In genomic region chr10:93374690-93374994, GRCm38 (mm10) we compare ENCODE assay signal across 14 mouse cellular contexts.
DNase-seq lines count a peak whose midpoint lies in the region; ATAC-seq and TF ChIP-seq lines count a peak whose summit lies in the region.
"Had no signal": no experiment of that assay in that cellular context is flagged by ENCODE, and none has a peak within 500 bp of the region (broad histone marks: within the 10 kb centered on the region; RNA-seq: fewer than 3 reads in every experiment).

No protein-coding gene starts in this region.

- H3K9me3 ChIP-seq in hindbrain, embryonic 13.5 days: no peaks in the 10 kb centered on the region
- H3K9me3 ChIP-seq in hindbrain, embryonic 11.5 days (ENCODE audit: control insufficient read depth, low read length): no peaks in the 10 kb centered on the region
- no peaks in the 10 kb centered on the region for H3K9me3 ChIP-seq in lung, embryonic 16.5 days (ENCODE audit: control insufficient read depth, low read length)
- no peaks in the 10 kb centered on the region for H3K9me3 ChIP-seq in forebrain, embryonic 15.5 days
- H3K9me3 ChIP-seq in neural tube, embryonic 15.5 days (replicated peaks): no peaks in the 10 kb centered on the region
- H3K9me3 ChIP-seq: embryonic facial prominence, embryonic 12.5 days; limb, embryonic 10.5 days; liver, embryonic 15.5 days; midbrain, embryonic 12.5 days had no signal

- peak overlapping the region; percentile 84 for H3K27ac ChIP-seq in gastrocnemius, adult 2 months
- peak overlapping the region; percentile 35; the same call in 1 of the 2 replicates for H3K27ac ChIP-seq in hindbrain, embryonic 13.5 days
- no peak overlapping the region for H3K27ac ChIP-seq in hindbrain, embryonic 11.5 days (ENCODE audit: low read depth, low read length)
- peak overlapping the region; percentile 33 for H3K27ac ChIP-seq in lung, embryonic 16.5 days (ENCODE audit: low read length)
- H3K27ac ChIP-seq in forebrain, embryonic 15.5 days (replicated peaks): peak overlapping the region; percentile 85
- H3K27ac ChIP-seq in neural tube, embryonic 15.5 days (replicated peaks): no peak overlapping the region
- H3K27ac ChIP-seq: embryonic facial prominence, embryonic 12.5 days; liver, embryonic 15.5 days; midbrain, embryonic 12.5 days had no signal

- no peak for TF ChIP-seq CTCF in gastrocnemius, adult 2 months (IDR thresholded peaks at IDR 0.05)

- no peak overlapping the region for H3K4me2 ChIP-seq in hindbrain, embryonic 13.5 days
- H3K4me2 ChIP-seq in hindbrain, embryonic 11.5 days (replicated peaks; ENCODE audit: low read depth, low read length): no peak overlapping the region
- H3K4me2 ChIP-seq in lung, embryonic 16.5 days (ENCODE audit: low read depth, low read length): no peak overlapping the region
- H3K4me2 ChIP-seq in forebrain, embryonic 15.5 days (replicated peaks): no peak overlapping the region
- no peak overlapping the region for H3K4me2 ChIP-seq in neural tube, embryonic 15.5 days
- H3K4me2 ChIP-seq: embryonic facial prominence, embryonic 12.5 days; liver, embryonic 15.5 days; midbrain, embryonic 12.5 days had no signal

- no peaks in the 10 kb centered on the region for H3K27me3 ChIP-seq in hindbrain, embryonic 13.5 days
- H3K27me3 ChIP-seq in hindbrain, embryonic 11.5 days (ENCODE audit: control insufficient read depth, insufficient read depth, low read length): no peaks in the 10 kb centered on the region
- no peaks in the 10 kb centered on the region for H3K27me3 ChIP-seq in lung, embryonic 16.5 days (ENCODE audit: control insufficient read depth, insufficient read depth, low read depth, low read length)
- no peaks in the 10 kb centered on the region for H3K27me3 ChIP-seq in forebrain, embryonic 15.5 days
- no peaks in the 10 kb centered on the region for H3K27me3 ChIP-seq in neural tube, embryonic 15.5 days (replicated peaks)
- H3K27me3 ChIP-seq: embryonic facial prominence, embryonic 12.5 days; liver, embryonic 15.5 days; midbrain, embryonic 12.5 days had no signal

- H3K4me3 ChIP-seq in gastrocnemius, adult 2 months: no peak overlapping the region
- H3K4me3 ChIP-seq in hindbrain, embryonic 13.5 days: no peak overlapping the region
- H3K4me3 ChIP-seq in hindbrain, embryonic 11.5 days (ENCODE audit: low read depth, low read length): no peak overlapping the region
- no peak overlapping the region for H3K4me3 ChIP-seq in lung, embryonic 16.5 days (ENCODE audit: low read length)
- H3K4me3 ChIP-seq in forebrain, embryonic 15.5 days: no peak overlapping the region
- no peak overlapping the region for H3K4me3 ChIP-seq in neural tube, embryonic 15.5 days (replicated peaks)
- H3K4me3 ChIP-seq: embryonic facial prominence, embryonic 12.5 days; limb, embryonic 10.5 days; liver, embryonic 15.5 days; midbrain, embryonic 12.5 days had no signal

- peaks cover 14% of the 10 kb centered on the region; the same call in 1 of the 2 replicates for H3K4me1 ChIP-seq in hindbrain, embryonic 13.5 days (replicated peaks)
- no peaks in the 10 kb centered on the region for H3K4me1 ChIP-seq in hindbrain, embryonic 11.5 days (replicated peaks; ENCODE audit: control insufficient read depth, insufficient read depth, low read length)
- H3K4me1 ChIP-seq in lung, embryonic 16.5 days (replicated peaks; ENCODE audit: control insufficient read depth, insufficient read depth, low read length): no peaks in the 10 kb centered on the region
- H3K4me1 ChIP-seq in forebrain, embryonic 15.5 days: peaks cover 21% of the 10 kb centered on the region
- H3K4me1 ChIP-seq in neural tube, embryonic 15.5 days: no peaks in the 10 kb centered on the region

- no peak overlapping the region for H3K9ac ChIP-seq in hindbrain, embryonic 13.5 days
- H3K9ac ChIP-seq in hindbrain, embryonic 11.5 days (ENCODE audit: low read depth, low read length): no peak overlapping the region
- H3K9ac ChIP-seq in lung, embryonic 16.5 days (ENCODE audit: low read length): no peak overlapping the region
- no peak overlapping the region for H3K9ac ChIP-seq in forebrain, embryonic 15.5 days (replicated peaks)
- H3K9ac ChIP-seq in neural tube, embryonic 15.5 days (replicated peaks): no peak overlapping the region
- H3K9ac ChIP-seq: embryonic facial prominence, embryonic 12.5 days; liver, embryonic 15.5 days; midbrain, embryonic 12.5 days had no signal

- ATAC-seq in hindbrain, embryonic 13.5 days (ENCODE audit: low FRiP score): no peak
- ATAC-seq in hindbrain, embryonic 11.5 days (ENCODE audit: low FRiP score): no peak
- ATAC-seq in lung, embryonic 16.5 days (ENCODE audit: low read depth): no peak
- ATAC-seq in forebrain, embryonic 15.5 days (replicated peaks): peak; percentile 86
- ATAC-seq in neural tube, embryonic 15.5 days (ENCODE audit: low FRiP score): no peak

- DNase-seq in gastrocnemius, adult 2 months: no peak
- DNase-seq in gastrocnemius, postnatal 14 days: no peak
- DNase-seq in hindbrain, embryonic 11.5 days (ENCODE audit: low spot score): no peak
- no peak for DNase-seq in lung, postnatal 25 days (ENCODE audit: low spot score)
- DNase-seq: cerebellum, adult 9-10 months; layer of hippocampus, postnatal 36 days had no signal

- H3K36me3 ChIP-seq in hindbrain, embryonic 13.5 days: no peaks in the 10 kb centered on the region
- no peaks in the 10 kb centered on the region for H3K36me3 ChIP-seq in hindbrain, embryonic 11.5 days (ENCODE audit: control insufficient read depth, insufficient read depth, low read length)
- no peaks in the 10 kb centered on the region for H3K36me3 ChIP-seq in lung, embryonic 16.5 days (ENCODE audit: control insufficient read depth, insufficient read depth, low read length)
- no peaks in the 10 kb centered on the region for H3K36me3 ChIP-seq in forebrain, embryonic 15.5 days
- H3K36me3 ChIP-seq in neural tube, embryonic 15.5 days: no peaks in the 10 kb centered on the region
- H3K36me3 ChIP-seq: embryonic facial prominence, embryonic 12.5 days; limb, embryonic 10.5 days; liver, embryonic 15.5 days; midbrain, embryonic 12.5 days had no signal

- WGBS in hindbrain, embryonic 13.5 days: 74% methylated on average over 2 of the region's 2 CpGs
- 83% methylated on average over 2 of the region's 2 CpGs for WGBS in hindbrain, embryonic 11.5 days
- 88% methylated on average over 2 of the region's 2 CpGs for WGBS in lung, embryonic 16.5 days
- WGBS in forebrain, embryonic 15.5 days: 15% methylated on average over 2 of the region's 2 CpGs
- 81% methylated on average over 2 of the region's 2 CpGs for WGBS in neural tube, embryonic 15.5 days

- intact Hi-C loops in gastrocnemius, adult 2 months (cut with DNase I): no loop called here
- intact Hi-C loops in gastrocnemius, postnatal 14 days (cut with DNase I; ENCODE audit: low total_unique reads): no loop called here

Comparison
In these comparisons a context has a peak if more than half of its experiments do, and no peak if none do; other contexts are left out.
1. H3K27ac ChIP-seq: peak in gastrocnemius, adult 2 months (single experiment), hindbrain, embryonic 13.5 days (single experiment), lung, embryonic 16.5 days (single experiment) and forebrain, embryonic 15.5 days (single experiment); none in hindbrain, embryonic 11.5 days (single experiment) and neural tube, embryonic 15.5 days (single experiment).